Mouse (Mus musculus): Measurements from ENCODE around the gene Snrnp35.

- TF ChIP-seq CTCF (IDR thresholded peaks at IDR 0.05; ENCODE audit: borderline replicate concordance, control insufficient read depth, extremely low read depth, insufficient read depth, low read length, poor library complexity) (no peak), POLR2A (IDR thresholded peaks at IDR 0.05; ENCODE audit: control insufficient read depth, extremely low read depth, insufficient read depth, low read length, poor library complexity) (no peak)
These were observed 26.2 kb upstream of the Snrnp35 start for GRCm38 (mm10) chr5:124456762-124457161.

Measured in thymus, adult 2 months (tissue).